Mouse (Mus musculus) macrophage (primary cell): ENCODE data around the gene Zfp53. TPM values are rescaled to one million over a fixed set of nuclear protein-coding genes. Genes with fewer than 3 reads are reported as not detected.

Source experiments
- H3K27ac ChIP-seq: fragments of 350-480 bp; formaldehyde crosslinking; 2 replicates; pipeline ENCODE4 v1.9.0; 2021
- H3K36me3 ChIP-seq: fragments of 350-480 bp; formaldehyde crosslinking; 2 replicates; pipeline ENCODE4 v1.9.0; 2021; ENCODE audit errors: inconsistent target
- H3K4me3 ChIP-seq: fragments of 350-480 bp; formaldehyde crosslinking; 2 replicates; pipeline ENCODE4 v1.9.0; 2021; ENCODE audit errors: inconsistent target
- H3K79me2 ChIP-seq: fragments of 350-480 bp; formaldehyde crosslinking; 2 replicates; pipeline ENCODE4 v1.9.0; 2021; ENCODE audit errors: inconsistent target
- WGBS: methylation state at CpG from one replicate; pipeline ENCODE4 v1.1.7; 2026; ENCODE audit warnings: inconsistent platforms; ENCODE audit not compliant: missing documents; 5-methylcytosine and 5-hydroxymethylcytosine counted together
- polyA plus RNA-seq: library from polyadenylated mRNA; stranded (reverse); fragments of 250-400 nt; gene quantifications from 3 replicates; pipeline ENCODE4 v1.2.4, GENCODE M21; 2018; ENCODE audit warnings: inconsistent platforms

Gene Zfp53
- polyA plus RNA-seq, 1 experiment from 2014 or later, result 11.7 TPM

DNA sequence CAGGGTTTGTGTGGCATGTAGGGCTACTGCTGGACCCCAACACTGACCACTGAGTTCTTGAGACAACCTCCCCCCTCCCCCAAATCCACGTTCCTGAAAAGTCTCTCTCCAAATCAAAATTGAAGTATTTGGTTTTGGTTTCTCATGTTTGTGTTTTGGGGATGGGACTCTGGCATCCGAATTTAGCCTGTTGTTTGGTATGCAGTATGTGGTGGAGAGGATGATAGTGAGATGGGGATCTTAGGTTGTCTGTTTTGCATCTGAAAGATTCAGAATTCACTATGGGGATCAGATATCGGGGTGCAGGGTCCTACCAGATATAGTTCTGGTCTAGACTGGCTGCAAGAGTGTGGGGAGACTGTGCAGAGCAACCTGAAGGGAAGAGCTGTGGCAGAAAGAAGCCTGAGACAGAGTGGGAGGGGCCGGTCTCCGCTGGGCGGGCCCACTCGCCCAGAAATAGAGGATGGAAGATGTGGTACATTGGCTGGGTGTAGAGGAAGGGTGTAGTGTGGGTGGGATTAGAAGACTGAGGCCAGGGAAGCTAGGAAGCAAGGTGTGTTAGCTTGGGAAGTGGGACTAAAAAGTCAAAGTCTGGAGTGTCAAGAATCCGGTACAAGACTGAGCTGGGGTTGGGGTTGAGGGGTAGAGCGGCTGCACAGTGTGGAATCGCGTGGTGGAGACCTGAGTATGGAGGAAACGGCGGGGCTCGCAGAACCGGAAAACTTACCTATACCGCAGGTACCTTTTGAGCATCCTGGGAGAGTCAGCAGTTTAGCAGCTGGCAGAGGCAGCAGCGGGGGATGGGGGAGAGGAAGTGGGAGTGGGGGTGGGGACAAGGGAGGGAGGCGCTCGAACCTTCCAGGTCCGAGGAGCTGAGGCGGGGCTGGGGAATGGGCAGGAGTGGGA, 46.6 kb downstream of the Zfp53 start, which contains the start of gene Zfp52:
Gene Zfp52 (plus strand): TSS at position 444 of the 906 bp plus-strand sequence.
- Histone ChIP-seq H3K79me2 (peaks cover 43% of the 10 kb centered on the region), H3K27ac (peak within 1 kb of the TSS; percentile 80), H3K4me3 (peak within 1 kb of the TSS; percentile 85), H3K36me3 (no peaks in the 10 kb centered on the region)
- WGBS, result 1% methylated on average over 21 of the region's 21 CpGs

DNA sequence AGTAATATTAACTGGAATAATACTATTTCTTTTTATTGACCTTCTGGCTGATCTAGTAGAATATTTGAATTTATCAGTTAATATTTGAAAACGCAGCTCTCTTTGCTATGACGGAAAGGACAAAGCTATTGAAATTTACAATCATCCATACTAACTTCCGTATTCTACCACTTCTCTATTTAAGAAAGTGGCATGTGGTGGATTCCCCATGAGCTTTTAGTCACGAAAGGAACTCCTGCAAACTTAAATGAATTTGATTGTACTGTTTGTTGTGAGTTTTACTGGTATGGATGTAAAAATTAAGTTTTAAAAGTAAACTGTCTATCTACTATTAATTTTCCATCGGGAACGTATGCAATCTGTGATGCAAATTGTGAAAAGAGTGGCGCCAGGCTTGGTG, 47.3 kb downstream of the Zfp53 start:
- Histone ChIP-seq H3K27ac (peak overlapping the region; percentile 80), H3K4me3 (peak overlapping the region; percentile 85), H3K79me2 (peaks cover 50% of the 10 kb centered on the region), H3K36me3 (peaks cover 4% of the 10 kb centered on the region; the same call in 1 of the 2 replicates)
- WGBS, result 17% methylated on average over 7 of the region's 7 CpGs

DNA sequence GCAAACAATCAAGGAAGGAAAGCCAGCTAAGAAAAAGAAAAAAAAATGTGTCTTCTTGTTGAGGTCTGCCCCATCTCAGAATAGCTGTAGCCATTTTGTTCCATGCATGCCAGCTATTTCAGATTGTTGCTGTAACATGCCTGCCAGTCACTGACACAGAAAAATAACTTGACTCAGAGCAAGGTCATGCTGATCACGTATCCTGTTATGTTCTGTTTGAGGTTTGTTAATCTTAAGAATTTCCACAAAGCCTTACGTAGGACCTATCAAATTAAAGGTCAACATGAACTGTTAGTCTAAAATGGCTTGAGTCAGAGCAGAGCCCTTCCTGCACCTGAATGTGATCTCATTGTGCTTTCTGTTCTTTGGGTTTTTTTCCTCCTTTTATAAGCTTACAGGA, 47.9 kb downstream of the Zfp53 start:
- Histone ChIP-seq H3K36me3 (peaks cover 5% of the 10 kb centered on the region; the same call in 1 of the 2 replicates), H3K79me2 (peaks cover 56% of the 10 kb centered on the region), H3K27ac (peak overlapping the region; percentile 80), H3K4me3 (peak overlapping the region; percentile 85)
- WGBS, result 65% methylated on average over 2 of the region's 2 CpGs

DNA sequence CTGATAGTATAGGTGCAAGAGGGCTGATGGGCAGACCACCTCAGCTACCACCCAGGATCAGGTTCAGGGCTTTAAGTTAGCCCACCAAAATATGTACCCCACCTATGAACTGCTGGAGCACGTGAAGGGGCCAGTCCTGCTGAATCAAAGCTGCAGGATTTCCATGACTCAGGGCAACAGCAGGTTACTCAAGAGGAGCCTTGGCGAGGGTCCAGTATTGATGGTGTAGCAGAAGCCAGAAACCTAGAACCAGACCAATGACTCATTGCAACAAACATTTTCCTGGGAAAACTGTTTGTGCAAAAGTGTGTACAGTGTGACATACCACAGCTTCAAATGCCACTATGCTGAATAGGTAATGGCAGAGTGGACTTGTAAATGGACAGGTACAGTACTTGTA, 69.0 kb downstream of the Zfp53 start:
- peaks cover 11% of the 10 kb centered on the region; the same call in 1 of the 2 replicates for H3K79me2 ChIP-seq
- no peak overlapping the region for H3K4me3 ChIP-seq
- peaks cover 60% of the 10 kb centered on the region for H3K36me3 ChIP-seq
- WGBS, result 76% methylated on average over 2 of the region's 2 CpGs
- no peak overlapping the region for H3K27ac ChIP-seq

Other genes with a start within 250 kb of the Zfp53 start
- not detected in 3 replicates for gene Vmn1r235, start 232.6 kb upstream of the Zfp53 start, polyA plus RNA-seq
- gene Vmn1r236, start 206.1 kb upstream of the Zfp53 start, polyA plus RNA-seq, result not detected in 3 replicates
- not detected in 3 replicates for gene Vmn1r237, start 177.1 kb upstream of the Zfp53 start, polyA plus RNA-seq
- gene Zfp677, start 105.2 kb upstream of the Zfp53 start, polyA plus RNA-seq, result 3.9 to 6.9 TPM (median 4.9 TPM) in 3 replicates
- gene Zfp54, start 65.8 kb upstream of the Zfp53 start, polyA plus RNA-seq, result 2.9 to 5.2 TPM (median 4.6 TPM) in 3 replicates
- 5.0 to 11.8 TPM (median 7.5 TPM) in 3 replicates for gene Zfp51, start 38.6 kb upstream of the Zfp53 start, polyA plus RNA-seq
- gene Zfp52, start 46.5 kb downstream of the Zfp53 start, polyA plus RNA-seq, result 11.0 to 21.1 TPM (median 13.0 TPM) in 3 replicates
- 5.0 to 9.7 TPM (median 7.9 TPM) in 3 replicates for gene Zfp948, start 78.0 kb downstream of the Zfp53 start, polyA plus RNA-seq
- gene Zfp983, start 161.6 kb downstream of the Zfp53 start, polyA plus RNA-seq, result 2.1 to 4.0 TPM (median 2.2 TPM) in 3 replicates
- 7.3 to 39.8 TPM in 2 of 3 replicates, not detected in the other for gene Gm10226, start 202.9 kb downstream of the Zfp53 start, polyA plus RNA-seq
- gene Zfp760, start 218.7 kb downstream of the Zfp53 start, polyA plus RNA-seq, result 1.8 to 2.9 TPM (median 2.7 TPM) in 3 replicates
- gene Zfp229, start 241.8 kb downstream of the Zfp53 start, polyA plus RNA-seq, result 1.2 to 3.1 TPM (median 2.6 TPM) in 3 replicates